In the genomic region with DNA sequence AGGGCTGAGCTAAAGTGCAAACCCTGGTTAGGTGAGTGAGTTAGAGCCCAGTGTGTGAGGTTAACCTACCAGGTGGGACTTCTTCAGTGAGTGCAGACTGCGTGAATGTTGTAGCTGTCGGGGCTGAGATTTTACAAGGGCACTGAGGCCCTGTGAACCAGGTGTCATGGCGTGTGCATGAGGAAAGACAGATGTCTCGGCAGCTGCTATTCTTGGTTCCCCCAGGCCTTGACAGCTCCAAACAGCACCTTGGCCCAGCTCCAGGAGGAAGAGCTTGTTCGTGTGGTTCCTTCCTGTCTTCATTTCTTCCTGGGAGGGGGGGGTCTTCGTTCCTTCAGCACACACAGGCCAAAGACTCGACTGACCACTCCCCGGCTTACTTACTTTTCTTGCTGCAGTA, we compare ENCODE assay signal across 13 mouse cellular contexts.
A peak's percentile ranks its signal among the peaks of the same experiment; 100 is the strongest.
DNase-seq lines count a peak whose midpoint lies in the region; ATAC-seq lines count a peak whose summit lies in the region.
"Had no signal": no experiment of that assay in that cellular context is flagged by ENCODE, and none has a peak within 500 bp of the region (broad histone marks: within the 10 kb centered on the region; RNA-seq: fewer than 3 reads in every experiment).

No protein-coding gene starts in this region.

- H3K4me1 ChIP-seq in embryonic facial prominence, embryonic 14.5 days (ENCODE audit: control insufficient read depth, insufficient read depth, low read length): no peaks in the 10 kb centered on the region; the same call in 1 of the 2 replicates
- H3K4me1 ChIP-seq in embryonic facial prominence, embryonic 10.5 days: peaks cover 25% of the 10 kb centered on the region
- H3K4me1 ChIP-seq in liver, embryonic 11.5 days (replicated peaks; ENCODE audit: control insufficient read depth, insufficient read depth, low read length): no peaks in the 10 kb centered on the region
- H3K4me1 ChIP-seq in heart, embryonic 15.5 days (replicated peaks): peaks cover 28% of the 10 kb centered on the region

- H3K9ac ChIP-seq in embryonic facial prominence, embryonic 14.5 days (ENCODE audit: low read depth, low read length): no peak overlapping the region
- no peak overlapping the region for H3K9ac ChIP-seq in liver, embryonic 11.5 days (ENCODE audit: low read depth, low read length)
- H3K9ac ChIP-seq in heart, embryonic 15.5 days: no peak overlapping the region
- H3K9ac ChIP-seq: hindbrain, embryonic 14.5 days had no signal

- no peak overlapping the region for H3K27ac ChIP-seq in embryonic facial prominence, embryonic 14.5 days (replicated peaks; ENCODE audit: low read depth, low read length)
- H3K27ac ChIP-seq in embryonic facial prominence, embryonic 10.5 days (replicated peaks): no peak overlapping the region
- H3K27ac ChIP-seq in liver, embryonic 11.5 days (ENCODE audit: low read depth, low read length): no peak overlapping the region
- H3K27ac ChIP-seq in heart, embryonic 15.5 days: peak overlapping the region; percentile 66
- H3K27ac ChIP-seq: forebrain, embryonic 10.5 days; hindbrain, embryonic 14.5 days had no signal

- H3K36me3 ChIP-seq in embryonic facial prominence, embryonic 14.5 days (ENCODE audit: control insufficient read depth, insufficient read depth, low read length): no peaks in the 10 kb centered on the region
- H3K36me3 ChIP-seq in embryonic facial prominence, embryonic 10.5 days (replicated peaks): no peaks in the 10 kb centered on the region
- no peaks in the 10 kb centered on the region for H3K36me3 ChIP-seq in liver, embryonic 11.5 days (ENCODE audit: control insufficient read depth, insufficient read depth, low read length)
- H3K36me3 ChIP-seq in heart, embryonic 15.5 days: no peaks in the 10 kb centered on the region
- H3K36me3 ChIP-seq: forebrain, embryonic 10.5 days had no signal

- H3K9me3 ChIP-seq in embryonic facial prominence, embryonic 14.5 days (ENCODE audit: control insufficient read depth, low read length): no peaks in the 10 kb centered on the region
- H3K9me3 ChIP-seq in embryonic facial prominence, embryonic 10.5 days: no peaks in the 10 kb centered on the region
- H3K9me3 ChIP-seq in liver, embryonic 11.5 days (ENCODE audit: control insufficient read depth, low read length): no peaks in the 10 kb centered on the region
- no peaks in the 10 kb centered on the region for H3K9me3 ChIP-seq in heart, embryonic 15.5 days (replicated peaks)
- H3K9me3 ChIP-seq: forebrain, embryonic 10.5 days had no signal

- H3K4me2 ChIP-seq in embryonic facial prominence, embryonic 14.5 days (ENCODE audit: low read depth, low read length): no peak overlapping the region
- no peak overlapping the region for H3K4me2 ChIP-seq in liver, embryonic 11.5 days
- peak overlapping the region; percentile 28; the same call in 1 of the 2 replicates for H3K4me2 ChIP-seq in heart, embryonic 15.5 days
- H3K4me2 ChIP-seq: hindbrain, embryonic 14.5 days; midbrain, embryonic 11.5 days had no signal

- peak; percentile 77 for DNase-seq in embryonic facial prominence, embryonic 14.5 days (ENCODE audit: low spot score)
- DNase-seq in embryonic facial prominence, embryonic 10.5 days (ENCODE audit: low spot score): no peak
- peak; percentile 22 for DNase-seq in liver
- DNase-seq in liver, embryonic 11.5 days (ENCODE audit: low spot score): no peak
- DNase-seq in mesoderm, embryonic 11.5 days (ENCODE audit: low read depth, low spot score): peak; percentile 23
- DNase-seq in testis, postnatal 14 days (ENCODE audit: low spot score): no peak
- no peak for DNase-seq in gastrocnemius, adult 18-20 months (ENCODE audit: low spot score)
- DNase-seq: cerebellum, adult 9-10 months; thymus, adult 2 months had no signal

- H3K4me3 ChIP-seq in embryonic facial prominence, embryonic 14.5 days (ENCODE audit: low read depth, low read length): no peak overlapping the region
- H3K4me3 ChIP-seq in embryonic facial prominence, embryonic 10.5 days: no peak overlapping the region
- no peak overlapping the region for H3K4me3 ChIP-seq in liver, embryonic 11.5 days (ENCODE audit: low read depth, low read length)
- no peak overlapping the region for H3K4me3 ChIP-seq in heart, embryonic 15.5 days
- H3K4me3 ChIP-seq: forebrain, embryonic 10.5 days had no signal

- WGBS in embryonic facial prominence, embryonic 14.5 days: 38% methylated on average over 8 of the region's 8 CpGs
- 82% methylated on average over 8 of the region's 8 CpGs for WGBS in embryonic facial prominence, embryonic 10.5 days
- 47% methylated on average over 8 of the region's 8 CpGs for WGBS in liver, embryonic 11.5 days
- WGBS in heart, embryonic 15.5 days: 11% methylated on average over 8 of the region's 8 CpGs

- peak; percentile 53; the same call in 1 of the 2 replicates for ATAC-seq in embryonic facial prominence, embryonic 14.5 days (ENCODE audit: low read depth)
- ATAC-seq in liver, embryonic 11.5 days (replicated peaks; ENCODE audit: low FRiP score): no peak
- peak; percentile 71 for ATAC-seq in heart, embryonic 15.5 days (replicated peaks; ENCODE audit: insufficient number of reproducible peaks, insufficient read depth, low FRiP score, low read depth)

- H3K27me3 ChIP-seq in embryonic facial prominence, embryonic 14.5 days (replicated peaks; ENCODE audit: control insufficient read depth, insufficient read depth, low read length): no peaks in the 10 kb centered on the region
- no peaks in the 10 kb centered on the region for H3K27me3 ChIP-seq in embryonic facial prominence, embryonic 10.5 days (replicated peaks; ENCODE audit: low read depth, poor library complexity, severe bottlenecking)
- no peaks in the 10 kb centered on the region for H3K27me3 ChIP-seq in liver, embryonic 11.5 days (replicated peaks; ENCODE audit: control insufficient read depth, insufficient read depth, low read length)
- H3K27me3 ChIP-seq in heart, embryonic 15.5 days: no peaks in the 10 kb centered on the region

Comparison
In these comparisons a context has a peak if more than half of its experiments do, and no peak if none do; other contexts are left out.
1. DNase-seq: peak in embryonic facial prominence, embryonic 14.5 days (single experiment), liver (single experiment) and mesoderm, embryonic 11.5 days (single experiment); none in embryonic facial prominence, embryonic 10.5 days (single experiment), liver, embryonic 11.5 days (single experiment), testis, postnatal 14 days (single experiment) and gastrocnemius, adult 18-20 months (single experiment).